Mouse (Mus musculus) urinary bladder, adult 2 months (tissue): ENCODE data around the gene Rpl29. TPM values are rescaled to one million over a fixed set of nuclear protein-coding genes. Genes with fewer than 3 reads are reported as not detected.

Experiments used
- DNase-seq: peaks from one replicate; pipeline ENCODE4 v3.0.0; 2022; ENCODE audit warnings: low spot score
- polyA plus RNA-seq: library from polyadenylated mRNA; depleted of rRNA; stranded (reverse); fragments of >200 nt; gene quantifications from 2 replicates; pipeline ENCODE4 v1.2.3, GENCODE M21; 2012

The Rpl29 gene
- polyA plus RNA-seq, 1 experiment = 1,045 TPM

GRCm38 (mm10) chr9:106454888-106455681 is 25.8 kb downstream of the Rpl29 start:
- DNase-seq = no peak

- no peak for DNase-seq
These were observed 27.3 kb downstream of the Rpl29 start for GRCm38 (mm10) chr9:106456325-106457162.

GRCm38 (mm10) chr9:106457163-106457559 is 27.9 kb downstream of the Rpl29 start:
- no peak for DNase-seq

- DNase-seq = no peak
These were observed 28.7 kb downstream of the Rpl29 start for GRCm38 (mm10) chr9:106457920-106458319.

- no peak for DNase-seq
These were observed 30.7 kb downstream of the Rpl29 start for GRCm38 (mm10) chr9:106459946-106460345.

GRCm38 (mm10) chr9:106460401-106461025 is 31.3 kb downstream of the Rpl29 start:
- no peak for DNase-seq

- DNase-seq = no peak
These were observed 31.8 kb downstream of the Rpl29 start for GRCm38 (mm10) chr9:106461026-106461415.

- no peak for DNase-seq
These were observed 32.6 kb downstream of the Rpl29 start for GRCm38 (mm10) chr9:106461641-106462429.

- DNase-seq = no peak
These were observed 33.2 kb downstream of the Rpl29 start for GRCm38 (mm10) chr9:106462430-106462800.

GRCm38 (mm10) chr9:106463122-106464063 is 34.1 kb downstream of the Rpl29 start:
- no peak for DNase-seq

- DNase-seq = no peak
These were observed 35.7 kb downstream of the Rpl29 start for GRCm38 (mm10) chr9:106464751-106465541.

- no peak for DNase-seq
These were observed 36.4 kb downstream of the Rpl29 start, which contains the start of gene Gpr62 for GRCm38 (mm10) chr9:106465571-106466200. Gpr62 (minus strand) TSS chr9:106465938.

- no peak for DNase-seq
These were observed 37.5 kb downstream of the Rpl29 start for GRCm38 (mm10) chr9:106466721-106467120.

GRCm38 (mm10) chr9:106467746-106468145 is 38.5 kb downstream of the Rpl29 start:
- DNase-seq = no peak

GRCm38 (mm10) chr9:106469317-106469716 is 40.1 kb downstream of the Rpl29 start:
- DNase-seq = no peak

GRCm38 (mm10) chr9:106469776-106470175 is 40.5 kb downstream of the Rpl29 start:
- DNase-seq = no peak

GRCm38 (mm10) chr9:106470991-106471750 is 41.9 kb downstream of the Rpl29 start:
- no peak for DNase-seq

- DNase-seq = no peak
These were observed 42.6 kb downstream of the Rpl29 start for GRCm38 (mm10) chr9:106471892-106472291.
